Mouse (Mus musculus) thymus, postnatal 36 days (tissue): Measurements from ENCODE around the gene Sult4a1.

ENCODE experiments used
- DNase-seq, 2 experiments: peaks; one replicate each; pipeline ENCODE4 v3.0.0; 2022; ENCODE audit warnings: mixed read lengths in 2 of 2

Gene Sult4a1

DNA sequence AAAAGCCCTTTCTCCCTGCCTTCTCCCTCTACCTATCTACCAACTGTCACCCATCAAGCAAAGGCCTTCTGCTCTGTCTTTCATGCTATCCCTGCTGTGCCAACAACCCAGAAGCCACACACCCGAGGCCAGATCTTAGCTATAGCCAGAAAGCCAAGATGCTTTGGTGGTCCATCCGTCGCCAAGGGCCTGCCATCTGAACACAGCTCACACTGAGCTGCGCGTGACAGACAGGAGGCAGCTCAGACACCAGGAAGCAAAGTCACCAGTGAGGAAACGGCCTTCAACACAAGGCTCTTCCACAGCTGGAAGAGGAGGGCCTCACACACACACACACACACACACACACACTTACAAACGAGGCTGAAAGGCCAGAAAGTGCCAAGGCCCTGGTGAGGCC is 10.6 kb downstream of the Sult4a1 start:
- no peak for DNase-seq

DNA sequence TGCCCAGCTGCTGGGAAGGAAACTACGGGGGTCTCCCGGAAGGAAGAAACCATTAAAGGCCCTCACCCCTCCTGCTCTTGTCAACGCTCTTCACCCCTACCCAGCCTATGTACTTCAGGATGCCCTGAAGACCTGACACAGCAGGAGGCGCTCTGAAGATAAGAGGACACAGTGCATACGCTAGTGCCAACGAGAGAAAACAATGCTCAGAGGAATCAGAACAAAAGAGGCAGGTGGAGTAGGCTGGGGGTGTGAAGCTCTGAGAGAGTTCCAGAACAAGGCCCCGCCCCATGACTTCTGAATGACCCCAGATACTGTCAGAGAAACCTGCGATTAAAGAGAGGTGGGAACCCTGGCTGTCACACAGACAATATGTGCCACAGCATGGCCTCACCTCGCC is 18.8 kb downstream of the Sult4a1 start:
- DNase-seq: no peak

DNA sequence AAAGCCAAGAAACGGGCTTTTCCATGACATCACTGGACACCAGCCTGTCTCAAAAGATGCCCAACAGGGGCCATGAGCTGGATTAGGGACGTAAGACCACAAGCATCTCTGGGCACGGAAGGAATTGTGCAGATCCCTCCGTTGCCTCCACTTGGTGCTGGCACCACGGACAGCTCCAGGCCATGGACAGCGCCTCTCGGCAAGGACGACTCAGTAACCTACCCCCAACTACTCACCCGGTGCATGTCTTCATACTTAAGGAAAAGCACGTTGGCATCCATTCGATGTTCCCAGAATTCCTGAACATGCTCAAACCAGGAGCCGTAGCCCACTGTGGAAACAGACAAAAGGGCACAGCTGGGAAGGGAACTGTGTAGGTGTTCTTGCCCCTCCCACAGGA is 19.2 kb downstream of the Sult4a1 start:
- no peak for DNase-seq

DNA sequence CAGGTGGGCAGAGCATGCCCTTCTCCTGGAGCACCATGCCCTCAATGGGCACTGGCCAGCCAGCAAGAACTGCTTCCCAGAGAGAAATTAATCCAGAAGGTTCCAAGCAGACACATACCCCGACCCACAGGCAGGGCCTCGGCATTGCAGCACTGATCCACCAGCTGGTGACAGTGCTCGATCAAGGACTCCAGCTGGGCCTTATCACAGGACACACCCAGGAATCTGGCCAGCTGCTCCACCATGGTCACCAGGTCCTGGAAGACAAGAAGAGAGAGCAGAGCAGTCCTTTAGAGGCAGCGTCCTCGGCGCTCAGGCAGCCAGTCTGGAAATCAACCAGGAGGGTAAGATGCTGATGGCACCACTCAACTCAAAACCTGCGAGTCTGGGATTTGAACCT is 25.5 kb downstream of the Sult4a1 start:
- no peak for DNase-seq

DNA sequence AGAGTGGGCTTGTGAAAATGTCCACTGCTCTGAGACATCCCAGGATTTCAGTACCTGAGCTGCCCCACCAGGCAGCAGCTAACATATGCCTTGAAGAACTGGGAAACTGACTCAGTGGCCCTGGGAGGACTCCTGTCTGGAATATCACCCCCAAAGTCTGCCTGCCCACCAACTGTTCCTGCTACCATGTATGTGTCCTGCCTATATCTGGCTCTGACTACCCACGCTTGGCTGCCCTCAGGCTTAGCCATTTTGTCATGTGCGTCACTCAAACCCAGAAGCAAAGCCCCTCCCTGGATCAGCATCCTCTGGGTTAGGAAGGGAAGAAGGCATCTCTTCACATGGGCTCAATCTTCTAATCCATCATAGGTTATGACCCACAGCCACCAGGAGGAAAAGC is 26.0 kb downstream of the Sult4a1 start:
- DNase-seq: no peak

DNA sequence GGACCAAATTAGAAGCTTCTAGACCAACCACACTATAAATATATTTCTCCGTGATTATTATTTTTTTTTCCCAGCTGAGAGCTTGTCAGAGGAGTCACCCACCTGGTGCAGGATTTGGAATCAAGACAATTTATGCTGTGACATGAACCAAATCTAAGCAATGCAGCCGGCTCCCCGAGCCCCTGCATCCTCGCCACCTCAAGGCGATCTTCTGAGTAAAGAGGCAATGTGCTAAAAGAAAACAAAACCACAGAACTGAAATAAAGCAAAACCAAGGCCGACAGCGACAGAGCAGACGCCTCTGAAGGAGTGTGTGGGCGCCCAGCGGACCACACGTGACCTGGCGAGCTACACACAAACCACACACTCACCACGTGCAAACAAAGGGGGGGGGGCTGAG is 26.9 kb downstream of the Sult4a1 start:
- no peak for DNase-seq

DNA sequence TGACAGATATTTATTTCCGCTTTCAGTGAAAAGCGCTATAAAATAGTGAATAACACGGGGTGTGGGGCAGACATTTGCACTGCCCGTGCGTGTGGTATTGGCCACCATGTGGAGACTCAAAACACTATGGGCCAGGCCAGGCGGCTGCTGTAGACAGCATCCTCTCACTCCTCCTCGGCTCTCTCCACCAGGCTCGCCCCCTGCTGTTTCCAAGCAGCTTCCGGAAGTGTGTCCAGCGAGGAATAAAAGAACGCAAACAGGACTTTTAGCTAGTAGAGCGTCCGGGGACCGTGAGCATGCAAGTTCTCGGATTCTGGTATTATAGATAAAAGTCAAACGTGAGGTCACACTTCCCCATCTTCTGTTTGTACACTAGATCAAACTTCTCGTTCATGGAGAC is 28.4 kb downstream of the Sult4a1 start:
- DNase-seq: no peak

DNA sequence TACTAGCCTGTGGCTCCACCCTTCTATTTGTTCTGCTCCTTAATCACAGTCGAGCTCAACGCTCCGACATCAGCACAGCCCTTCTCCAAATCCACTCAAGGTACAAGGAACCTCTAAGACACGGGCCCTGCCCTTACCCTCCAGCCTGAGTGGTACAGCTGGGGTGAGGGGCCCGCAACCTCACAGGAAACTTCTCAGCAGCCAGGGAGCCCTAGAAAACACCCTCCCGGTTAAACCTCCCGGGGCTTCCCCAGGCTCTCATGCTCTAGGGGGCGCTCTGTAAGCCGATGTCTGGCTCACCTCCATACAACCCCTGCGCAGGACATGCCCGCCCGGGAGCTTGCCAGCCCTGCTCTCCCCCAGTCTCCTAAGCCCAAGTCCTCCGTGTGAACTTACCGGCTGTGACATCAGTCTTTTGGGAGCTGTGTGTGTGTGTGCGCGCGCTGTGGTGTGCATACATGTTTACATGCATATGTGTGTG is 30.8 kb downstream of the Sult4a1 start:
- DNase-seq: no peak

DNA sequence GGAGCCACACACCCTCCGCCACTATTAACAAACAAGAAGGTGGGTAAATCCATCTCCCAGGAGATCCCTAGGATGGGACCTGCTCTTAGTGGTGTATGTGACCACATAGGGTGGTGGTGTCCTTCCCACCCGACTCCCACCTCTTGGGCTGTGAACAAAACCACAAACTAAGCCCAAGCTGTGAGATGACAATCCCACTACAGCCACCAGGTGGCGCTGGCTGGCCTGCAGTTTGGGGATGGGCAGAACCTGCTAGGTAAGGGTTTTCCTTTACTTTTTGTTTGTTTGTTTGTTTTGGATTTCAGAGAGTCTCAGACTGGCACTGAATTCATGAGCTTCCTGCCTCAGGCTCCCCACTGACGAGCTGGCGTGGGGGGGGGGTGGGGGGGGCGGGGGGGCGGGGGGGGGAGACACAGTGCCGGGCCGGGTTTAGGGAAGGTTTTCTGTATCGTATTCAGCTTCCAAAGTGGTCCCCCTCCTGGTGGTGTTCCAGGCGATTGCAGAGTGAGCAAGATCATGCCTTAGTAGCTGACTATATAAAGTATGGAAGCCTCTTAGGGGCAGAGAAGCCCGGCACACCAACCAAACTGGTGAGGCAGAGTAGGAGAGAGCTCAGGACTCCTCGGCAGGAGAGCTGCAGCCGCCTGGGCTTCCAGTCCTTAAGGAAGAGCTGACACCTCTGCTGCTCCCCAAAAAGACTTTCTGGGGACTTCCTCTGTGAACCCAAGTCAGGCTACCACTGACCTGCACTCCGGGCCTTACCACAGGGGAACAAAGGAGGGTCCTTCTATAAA is 31.4 kb downstream of the Sult4a1 start:
- peak; percentile 35 to 44 for DNase-seq

DNA sequence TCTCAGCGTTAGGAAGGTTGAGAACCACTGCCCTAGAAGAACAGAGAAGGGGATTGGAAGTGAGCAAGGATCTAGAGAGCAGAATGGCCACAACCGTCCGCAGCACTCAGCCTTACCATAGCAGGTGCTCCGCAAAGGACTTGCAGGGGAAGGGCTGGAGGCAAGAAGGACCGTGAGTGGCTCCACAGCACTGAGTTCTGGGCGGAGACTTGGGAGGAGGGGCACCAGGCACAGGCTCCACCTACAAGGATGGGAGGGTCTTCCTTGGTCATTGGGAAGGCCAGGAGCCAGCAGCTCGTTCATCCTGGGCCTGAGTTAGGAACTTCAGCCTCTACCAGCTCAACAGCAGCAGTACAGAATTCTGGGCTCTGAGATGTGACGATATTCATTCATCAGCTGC is 32.5 kb downstream of the Sult4a1 start:
- no peak for DNase-seq

DNA sequence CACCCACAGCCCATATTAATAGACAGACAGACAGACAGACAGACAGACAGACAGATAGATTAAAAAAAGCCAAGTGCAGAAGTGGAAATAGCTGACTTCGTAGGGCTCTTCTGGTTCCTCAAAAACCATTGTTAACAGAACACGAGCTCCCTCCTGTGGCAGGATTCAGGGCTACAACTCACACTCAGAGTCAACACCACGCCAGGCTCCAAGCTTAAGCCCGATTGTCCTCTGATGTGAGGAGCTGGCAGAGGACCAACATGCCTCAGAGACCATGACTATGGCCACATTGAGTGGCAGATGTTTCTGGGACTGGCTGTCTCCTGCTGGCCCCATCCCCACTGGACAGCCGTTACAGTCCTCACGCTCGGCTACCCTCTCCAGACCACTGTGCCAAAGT is 33.3 kb downstream of the Sult4a1 start:
- peak in 1 of 2 experiments; percentile 9 for DNase-seq

DNA sequence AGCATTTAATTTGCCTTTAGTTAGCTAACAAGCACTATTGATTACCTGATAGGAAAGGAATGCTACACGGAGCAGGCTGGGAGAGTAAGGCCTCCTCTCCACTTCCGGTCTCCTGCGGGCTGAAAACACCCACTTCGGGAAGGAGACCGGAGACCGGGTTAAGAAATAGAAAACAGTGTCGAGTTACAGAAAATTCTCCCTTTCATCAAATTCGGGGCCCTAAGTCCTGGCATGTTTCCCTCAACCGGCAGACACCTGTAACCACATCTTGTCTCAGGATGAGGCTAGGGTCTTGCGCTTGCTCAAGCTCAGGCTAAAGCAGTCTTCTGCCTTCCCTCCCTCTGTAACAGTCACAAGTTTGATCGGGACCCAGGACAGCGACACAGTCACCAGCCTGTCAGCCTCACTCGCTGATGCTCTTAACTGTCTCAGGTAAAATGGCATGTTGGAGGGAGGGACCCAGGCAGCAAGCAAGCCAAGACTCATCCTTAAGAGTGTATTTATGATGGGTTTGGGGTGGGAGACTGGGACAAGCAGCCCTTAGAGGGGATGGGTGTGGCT is 35.4 kb downstream of the Sult4a1 start:
- no peak for DNase-seq

DNA sequence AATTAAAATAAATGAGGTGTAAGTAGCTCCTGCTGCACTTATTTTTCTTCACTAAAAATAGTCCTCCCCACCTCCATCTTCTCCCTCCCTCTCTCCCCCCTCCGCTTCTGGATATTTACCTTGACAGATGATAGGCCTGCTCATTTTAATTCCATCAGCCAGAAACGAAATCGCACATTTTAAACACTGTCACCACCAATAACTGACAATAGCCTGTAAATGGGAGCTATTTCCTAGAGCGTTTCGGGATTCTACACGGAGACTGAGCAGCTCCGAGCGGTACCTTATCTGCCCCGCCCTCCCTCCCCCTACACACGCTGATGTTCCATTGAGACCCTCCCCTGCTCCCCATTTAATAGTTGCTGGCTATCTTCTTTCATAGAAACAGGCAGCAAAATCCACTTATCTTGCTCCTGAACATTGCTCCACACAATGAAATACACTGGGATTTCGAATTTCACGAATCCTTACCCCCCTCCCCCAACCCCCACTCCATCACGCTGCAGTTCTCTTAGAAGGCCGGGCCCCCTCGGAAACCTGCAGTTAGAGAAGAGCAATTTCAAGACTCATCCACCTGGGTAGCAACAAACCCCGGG is 36.0 kb downstream of the Sult4a1 start:
- no peak for DNase-seq

DNA sequence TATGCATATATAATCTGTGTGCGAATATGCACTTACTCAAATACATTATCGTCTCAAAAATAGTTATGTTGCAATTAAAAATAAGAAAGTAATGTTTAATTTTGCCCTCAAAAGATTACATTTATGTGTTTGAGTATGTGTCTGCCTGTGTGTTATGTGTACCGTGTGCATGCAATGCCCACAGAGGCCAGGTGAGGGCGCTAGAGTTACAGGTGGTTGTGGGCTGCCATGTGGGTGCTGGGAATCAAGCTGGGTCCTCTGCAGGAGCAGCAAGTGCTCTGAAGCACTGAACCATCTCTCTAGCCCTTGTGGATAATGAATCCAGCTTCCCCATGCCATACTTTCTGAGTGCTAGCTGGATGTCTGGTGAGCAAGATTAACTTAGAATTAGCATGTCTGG is 39.9 kb downstream of the Sult4a1 start:
- DNase-seq: no peak

DNA sequence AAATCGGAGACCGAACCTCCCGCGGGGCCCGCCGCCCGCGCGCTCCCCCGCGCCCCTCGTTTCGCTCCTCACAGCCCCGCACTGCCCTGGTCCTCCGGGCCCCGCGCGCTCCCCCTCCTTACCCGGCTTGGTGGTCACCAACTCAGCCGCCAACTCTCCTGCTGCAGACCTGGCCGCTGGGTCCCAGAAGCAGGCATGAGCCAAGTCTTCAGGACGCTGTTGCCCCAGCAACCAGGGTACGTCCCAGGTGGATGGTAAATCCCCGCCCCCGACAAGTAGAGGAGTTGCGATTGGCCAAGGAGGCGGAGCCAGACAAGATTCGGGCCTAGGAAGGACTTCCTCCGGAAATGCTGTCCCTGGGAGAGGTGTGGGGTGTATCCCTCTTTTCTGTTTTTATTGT is 40.4 kb downstream of the Sult4a1 start, which contains the start of gene Efcab6:
Gene Efcab6, minus strand, starts transcription at position 240 of the 400 bp plus-strand sequence.
- DNase-seq: no peak

DNA sequence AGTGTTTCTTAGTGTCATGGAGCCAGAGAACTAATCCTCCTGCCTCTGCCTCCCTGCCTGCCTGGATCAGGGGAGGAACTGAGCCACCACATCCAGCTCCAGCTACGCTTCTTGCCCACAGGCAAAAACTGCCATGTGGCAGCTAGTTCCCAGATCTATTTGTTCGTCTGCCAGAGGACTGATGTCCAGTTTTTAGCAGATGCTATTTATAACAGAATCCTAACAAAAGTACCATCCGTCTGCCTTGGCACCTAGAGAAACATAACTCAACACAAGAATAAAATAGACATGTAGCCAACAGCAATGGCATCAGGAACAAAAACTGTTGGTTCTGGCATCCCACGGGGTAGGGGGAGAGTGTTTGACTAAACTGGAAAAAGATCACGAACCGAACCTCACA is 46.7 kb downstream of the Sult4a1 start:
- DNase-seq: no peak

DNA sequence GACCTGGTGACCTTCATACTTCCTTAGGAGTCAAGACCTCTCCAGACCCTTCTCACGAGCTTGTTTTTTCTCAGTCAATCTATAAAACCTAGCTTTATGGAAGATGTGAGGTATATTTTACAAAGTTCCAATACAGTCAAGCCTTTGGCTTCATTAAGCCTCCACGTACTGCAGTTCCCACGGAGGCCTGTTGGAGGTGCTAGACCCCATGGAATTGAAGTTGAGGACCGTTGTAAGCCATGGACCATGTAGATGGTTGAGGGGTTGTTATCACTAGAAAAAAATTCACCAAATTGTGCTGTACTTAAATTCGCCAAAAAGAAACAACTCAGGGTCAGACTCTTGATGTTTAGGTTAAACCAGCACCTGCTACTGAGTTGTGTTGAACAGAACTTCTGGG is 49.5 kb downstream of the Sult4a1 start:
- no peak for DNase-seq

DNA sequence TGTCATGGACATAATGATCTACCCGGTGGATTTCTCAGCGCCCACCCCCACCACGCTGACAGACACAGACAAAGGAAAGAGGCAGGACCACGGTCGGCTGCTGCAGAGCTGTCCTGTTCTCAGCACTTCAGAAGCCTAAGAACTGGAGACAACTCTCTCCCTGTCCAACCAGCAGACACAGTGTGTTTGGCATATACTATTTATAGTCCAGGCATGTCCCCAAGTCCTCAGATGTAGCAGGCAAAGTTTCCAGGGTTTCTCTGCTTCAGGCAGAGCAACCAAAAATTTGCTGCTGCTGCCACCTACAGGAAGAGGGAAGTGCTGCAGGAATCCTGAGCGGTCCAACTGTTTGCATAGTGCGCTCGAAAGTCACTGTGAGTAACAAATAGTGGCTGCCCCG is 51.7 kb downstream of the Sult4a1 start:
- peak in 1 of 2 experiments; percentile 26 for DNase-seq

DNA sequence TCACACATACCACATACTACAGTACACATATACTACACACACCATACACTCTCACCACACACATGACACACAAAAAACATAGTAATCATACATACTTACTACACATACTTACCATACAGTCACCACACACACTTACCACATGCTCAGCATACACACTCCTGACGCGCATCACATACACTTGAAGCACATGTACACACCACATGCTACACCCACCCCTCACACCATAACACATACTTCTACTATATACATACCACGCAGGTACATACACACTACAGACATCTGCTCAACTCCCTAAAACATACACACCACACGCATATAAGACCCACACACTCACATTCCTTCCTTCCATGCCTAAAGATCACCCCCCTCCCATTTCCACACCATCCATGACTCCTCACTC is 52.3 kb downstream of the Sult4a1 start:
- no peak for DNase-seq

DNA sequence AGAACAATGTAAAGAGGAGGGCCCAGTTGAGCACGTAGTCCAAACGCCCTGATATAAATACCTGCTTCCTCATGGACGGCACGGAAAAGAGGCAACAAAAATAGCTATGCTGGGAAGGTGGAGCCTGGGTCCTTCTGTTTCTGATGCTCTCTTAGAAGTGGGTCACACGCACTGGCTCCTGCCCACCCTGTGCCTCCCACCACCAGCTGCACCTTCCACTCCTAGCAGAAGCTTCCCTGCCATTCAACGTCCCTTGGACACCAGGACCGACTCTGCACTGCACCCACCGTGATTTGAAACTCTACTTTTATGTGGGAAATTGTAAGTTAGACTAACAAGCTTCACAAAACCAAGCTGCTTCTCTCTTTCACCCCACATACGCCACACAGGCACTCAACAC is 53.2 kb downstream of the Sult4a1 start:
- DNase-seq: no peak

DNA sequence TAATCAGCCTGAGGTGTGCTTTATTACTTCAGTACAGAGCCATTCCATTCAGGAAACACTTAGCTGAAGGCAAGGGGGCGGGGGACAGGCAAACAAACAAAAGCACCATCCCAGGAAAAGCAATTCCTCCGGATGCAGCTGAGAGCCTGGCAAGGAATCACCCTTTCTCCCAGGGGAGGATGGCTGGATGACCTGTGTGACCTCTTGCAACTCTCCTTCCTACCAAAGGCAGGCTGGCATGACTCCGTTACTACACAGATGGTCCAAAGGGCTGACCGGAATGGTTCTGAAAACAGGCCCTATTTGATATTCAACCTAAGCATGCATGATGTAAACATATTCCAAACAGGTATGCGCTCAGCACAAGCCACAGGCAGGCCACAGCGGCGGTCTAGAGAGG is 56.0 kb downstream of the Sult4a1 start:
- no peak for DNase-seq

DNA sequence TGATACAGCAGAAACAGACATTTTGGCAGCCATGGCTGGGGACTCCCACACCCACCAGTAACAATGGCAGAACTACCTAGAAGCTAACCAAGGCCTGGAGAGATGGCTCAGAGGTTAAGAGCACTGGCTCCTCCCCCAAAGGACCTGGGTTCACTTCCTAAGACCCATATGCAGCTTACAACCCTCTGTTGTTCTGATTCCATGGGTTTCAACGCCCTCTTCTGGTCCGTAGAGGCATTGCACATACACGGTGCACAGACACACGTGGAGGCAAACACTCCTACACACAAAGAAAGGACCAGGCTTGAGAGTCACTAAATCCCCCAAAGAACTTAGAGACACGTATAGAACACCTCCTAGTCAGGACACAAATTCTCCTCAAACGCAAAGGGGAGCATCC is 60.0 kb downstream of the Sult4a1 start:
- DNase-seq: no peak

DNA sequence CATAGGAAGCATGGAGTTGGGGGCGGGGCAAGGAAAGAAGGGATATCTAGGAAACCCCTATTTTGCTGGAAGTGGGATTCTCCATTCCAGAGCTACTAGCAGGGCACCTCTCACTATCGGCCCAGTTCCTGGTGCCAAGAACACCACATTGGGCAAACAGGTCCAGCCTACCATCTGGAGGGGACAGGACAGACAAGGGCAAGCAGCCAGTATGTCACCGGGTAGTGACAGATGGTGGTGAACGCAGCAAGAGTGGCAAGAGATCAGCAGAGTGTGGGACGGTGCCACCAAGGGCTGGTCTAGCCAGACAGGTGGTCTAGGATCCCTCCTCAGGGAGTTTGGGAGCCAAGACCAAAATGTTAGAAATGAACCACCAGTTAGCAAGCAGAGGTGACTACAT is 68.5 kb downstream of the Sult4a1 start:
- DNase-seq: no peak
